ENCODE assay signal across 10 mouse cellular contexts in genomic region chrX:20571024-20571423, GRCm38 (mm10). TPM values are rescaled to one million over a fixed set of nuclear protein-coding genes. Genes with fewer than 3 reads are reported as not detected.
DNase-seq lines count a peak whose midpoint lies in the region; ATAC-seq and TF ChIP-seq lines count a peak whose summit lies in the region.
"Had no signal": no experiment of that assay in that cellular context is flagged by ENCODE, and none has a peak within 500 bp of the region (broad histone marks: within the 10 kb centered on the region; RNA-seq: fewer than 3 reads in every experiment).

No protein-coding gene starts in this region.

- no peaks in the 10 kb centered on the region for H3K27me3 ChIP-seq in heart, adult 2 months (ENCODE audit: control insufficient read depth, insufficient read depth, low read length)
- no peaks in the 10 kb centered on the region for H3K27me3 ChIP-seq in limb, embryonic 14.5 days (ENCODE audit: control insufficient read depth, insufficient read depth, low read length)
- no peaks in the 10 kb centered on the region for H3K27me3 ChIP-seq in stomach, postnatal 0 days (ENCODE audit: control insufficient read depth, insufficient read depth, low read length)
- H3K27me3 ChIP-seq in forebrain, embryonic 15.5 days = no peaks in the 10 kb centered on the region
- H3K27me3 ChIP-seq: embryonic facial prominence, embryonic 15.5 days had no signal

- 23% methylated on average over 2 of the region's 2 CpGs for WGBS in heart, adult 2 months
- WGBS in limb, embryonic 14.5 days = 50% methylated on average over 2 of the region's 2 CpGs
- 31% methylated on average over 2 of the region's 2 CpGs for WGBS in stomach, postnatal 0 days
- WGBS in forebrain, embryonic 15.5 days = 37% methylated on average over 2 of the region's 2 CpGs

- TF ChIP-seq POLR2A in heart, adult 2 months (IDR thresholded peaks at IDR 0.05; ENCODE audit: insufficient read depth, low read depth, low read length) = no peak
- TF ChIP-seq POLR2A in limb, embryonic 14.5 days (IDR thresholded peaks at IDR 0.05; ENCODE audit: borderline replicate concordance, extremely low read depth, insufficient read depth, insufficient read length) = no peak

- H3K27ac ChIP-seq in heart, adult 2 months = no peak overlapping the region; the same call in 1 of the 2 replicates
- H3K27ac ChIP-seq in limb, embryonic 14.5 days (replicated peaks; ENCODE audit: low read depth, low read length) = no peak overlapping the region
- H3K27ac ChIP-seq in stomach, postnatal 0 days (replicated peaks) = no peak overlapping the region
- H3K27ac ChIP-seq in forebrain, embryonic 15.5 days (replicated peaks) = no peak overlapping the region
- H3K27ac ChIP-seq: embryonic facial prominence, embryonic 15.5 days had no signal

- H3K9ac ChIP-seq in heart, adult 2 months (ENCODE audit: low read depth, low read length) = no peak overlapping the region
- H3K9ac ChIP-seq in limb, embryonic 14.5 days (ENCODE audit: low read depth, low read length, severe bottlenecking) = no peak overlapping the region
- H3K9ac ChIP-seq in stomach, postnatal 0 days (ENCODE audit: low read length) = no peak overlapping the region
- H3K9ac ChIP-seq in forebrain, embryonic 15.5 days (replicated peaks) = no peak overlapping the region
- H3K9ac ChIP-seq: embryonic facial prominence, embryonic 15.5 days had no signal

- H3K9me3 ChIP-seq in limb, embryonic 14.5 days (ENCODE audit: control insufficient read depth, low read length) = no peaks in the 10 kb centered on the region
- no peaks in the 10 kb centered on the region for H3K9me3 ChIP-seq in stomach, postnatal 0 days (ENCODE audit: control insufficient read depth, low read length)
- no peaks in the 10 kb centered on the region for H3K9me3 ChIP-seq in forebrain, embryonic 15.5 days
- H3K9me3 ChIP-seq: embryonic facial prominence, embryonic 15.5 days; G1E had no signal

- TF ChIP-seq EP300 in heart, adult 2 months (IDR thresholded peaks at IDR 0.05; ENCODE audit: insufficient read depth, low read depth, low read length) = no peak
- no peak for TF ChIP-seq EP300 in stomach, postnatal 0 days (optimal IDR thresholded peaks at IDR 0.05)

- H3K79me2 ChIP-seq in heart, adult 2 months (replicated peaks; ENCODE audit: control insufficient read depth, insufficient read depth, low read length) = no peaks in the 10 kb centered on the region

- H3K4me1 ChIP-seq in heart, adult 2 months (ENCODE audit: control insufficient read depth, insufficient read depth, low read length) = peaks cover 3% of the 10 kb centered on the region; the same call in 1 of the 2 replicates
- H3K4me1 ChIP-seq in limb, embryonic 14.5 days (ENCODE audit: control insufficient read depth, insufficient read depth, low read length) = no peaks in the 10 kb centered on the region
- no peaks in the 10 kb centered on the region for H3K4me1 ChIP-seq in stomach, postnatal 0 days (replicated peaks; ENCODE audit: control insufficient read depth, insufficient read depth)
- no peaks in the 10 kb centered on the region for H3K4me1 ChIP-seq in forebrain, embryonic 15.5 days
- H3K4me1 ChIP-seq: embryonic facial prominence, embryonic 15.5 days had no signal

- peak; percentile 3 for DNase-seq in ovary, postnatal 14 days (ENCODE audit: low spot score)
- no peak for DNase-seq in ovary, postnatal 10 days (ENCODE audit: low spot score)
- DNase-seq in heart, adult 2 months = peak; percentile 21 to 44
- DNase-seq in limb, embryonic 14.5 days (ENCODE audit: low spot score) = peak; percentile 5
- peak; percentile 20 for DNase-seq in stomach, postnatal 0 days (ENCODE audit: low spot score)
- DNase-seq in neural tube, embryonic 10.5 days (ENCODE audit: extremely low spot score, low spot score) = no peak

- H3K4me3 ChIP-seq in heart, adult 2 months = no peak overlapping the region
- H3K4me3 ChIP-seq in limb, embryonic 14.5 days (replicated peaks; ENCODE audit: low read length) = no peak overlapping the region
- no peak overlapping the region for H3K4me3 ChIP-seq in stomach, postnatal 0 days (ENCODE audit: low read depth, low read length)
- no peak overlapping the region for H3K4me3 ChIP-seq in forebrain, embryonic 15.5 days
- H3K4me3 ChIP-seq: embryonic facial prominence, embryonic 15.5 days had no signal

- intact Hi-C loops in heart, adult 2 months (cut with DNase I) = loop anchor here (10.0 kb wide), 1 partner anchor 206 kb away; the partner anchor contains the start of gene Rp2

- ATAC-seq in limb, embryonic 14.5 days (ENCODE audit: low FRiP score, low read depth) = no peak
- peak; percentile 76 for ATAC-seq in stomach, postnatal 0 days (ENCODE audit: low FRiP score, low TSS enrichment)
- no peak for ATAC-seq in cerebellum, adult (ENCODE audit: insufficient number of reproducible peaks, low FRiP score, low TSS enrichment)
- no peak for ATAC-seq in forebrain, embryonic 15.5 days (replicated peaks)

- no peak overlapping the region for H3K4me2 ChIP-seq in limb, embryonic 14.5 days (replicated peaks; ENCODE audit: low read depth, low read length, severe bottlenecking)
- H3K4me2 ChIP-seq in stomach, postnatal 0 days (replicated peaks; ENCODE audit: low read depth) = no peak overlapping the region
- no peak overlapping the region for H3K4me2 ChIP-seq in forebrain, embryonic 15.5 days (replicated peaks)
- H3K4me2 ChIP-seq: embryonic facial prominence, embryonic 15.5 days had no signal

- no peak for TF ChIP-seq CTCF in heart, adult 2 months (IDR thresholded peaks at IDR 0.05)
- TF ChIP-seq CTCF in stomach, postnatal 0 days (IDR thresholded peaks at IDR 0.05; ENCODE audit: low read depth) = no peak

- H3K36me3 ChIP-seq in heart, adult 2 months (ENCODE audit: control insufficient read depth, insufficient read depth, low read length) = peaks cover 2% of the 10 kb centered on the region; the same call in 1 of the 2 replicates
- no peaks in the 10 kb centered on the region for H3K36me3 ChIP-seq in limb, embryonic 14.5 days (ENCODE audit: control insufficient read depth, insufficient read depth, low read length)
- H3K36me3 ChIP-seq in stomach, postnatal 0 days (ENCODE audit: control insufficient read depth, insufficient read depth, low read length) = no peaks in the 10 kb centered on the region
- no peaks in the 10 kb centered on the region for H3K36me3 ChIP-seq in forebrain, embryonic 15.5 days
- H3K36me3 ChIP-seq: embryonic facial prominence, embryonic 15.5 days; G1E had no signal

RNA-seq across cellular contexts. Expression of gene Rgn, which starts 21.4 kb away (rescaled TPM):
- total RNA-seq in heart, adult 2 months (2021) = under 1 TPM; 0.27 to 0.60 TPM
- polyA plus RNA-seq in heart, adult 2 months (2012; rRNA removed) = 0.12 and 0.38 TPM in 2 replicates
- polyA plus RNA-seq in limb, embryonic 14.5 days (2012; rRNA removed) = 0.20 TPM in 1 of 2 replicates, not detected in the other
- polyA plus RNA-seq in limb, embryonic 14.5 days (2014; fragmentation: Nextera tagmentation; extraction: Ambion mirVana) = 0.26 and 0.36 TPM in 2 replicates
- 1.8 and 2.5 TPM in 2 replicates for polyA plus RNA-seq in stomach, postnatal 0 days (2015; fragmentation: Nextera tagmentation; extraction: Ambion mirVana)
- 0.24 and 0.49 TPM in 2 replicates for polyA plus RNA-seq in forebrain, embryonic 15.5 days (2015; fragmentation: Nextera tagmentation; extraction: Ambion mirVana)
- total RNA-seq: G1E had no signal
- polyA plus RNA-seq: G1E had no signal

RNA-seq across cellular contexts. Expression of gene Rbm10, which starts 46.3 kb away (rescaled TPM):
- 10 to 100 TPM; 18.9 to 19.3 TPM for total RNA-seq in heart, adult 2 months (2021)
- polyA plus RNA-seq in heart, adult 2 months (2012; rRNA removed) = 22.3 and 31.5 TPM in 2 replicates
- polyA plus RNA-seq in limb, embryonic 14.5 days (2012; rRNA removed) = 73.6 and 86.5 TPM in 2 replicates
- polyA plus RNA-seq in limb, embryonic 14.5 days (2014; fragmentation: Nextera tagmentation; extraction: Ambion mirVana) = 51.7 and 56.8 TPM in 2 replicates
- 17.5 and 17.9 TPM in 2 replicates for polyA plus RNA-seq in stomach, postnatal 0 days (2015; fragmentation: Nextera tagmentation; extraction: Ambion mirVana)
- 66.9 and 70.1 TPM in 2 replicates for polyA plus RNA-seq in forebrain, embryonic 15.5 days (2015; fragmentation: Nextera tagmentation; extraction: Ambion mirVana)

RNA-seq across cellular contexts. Expression of gene Ndufb11, which starts 46.4 kb away (rescaled TPM):
- total RNA-seq in heart, adult 2 months (2021) = 100 to 1,000 TPM; 627 to 694 TPM
- polyA plus RNA-seq in heart, adult 2 months (2012; rRNA removed) = 486 and 615 TPM in 2 replicates
- 133 and 173 TPM in 2 replicates for polyA plus RNA-seq in limb, embryonic 14.5 days (2012; rRNA removed)
- polyA plus RNA-seq in limb, embryonic 14.5 days (2014; fragmentation: Nextera tagmentation; extraction: Ambion mirVana) = 249 and 262 TPM in 2 replicates
- polyA plus RNA-seq in stomach, postnatal 0 days (2015; fragmentation: Nextera tagmentation; extraction: Ambion mirVana) = 316 and 334 TPM in 2 replicates
- 192 and 199 TPM in 2 replicates for polyA plus RNA-seq in forebrain, embryonic 15.5 days (2015; fragmentation: Nextera tagmentation; extraction: Ambion mirVana)

Comparison
In these comparisons a context has a peak if more than half of its experiments do, and no peak if none do; other contexts are left out.
1. DNase-seq: peak in ovary, postnatal 14 days (single experiment), heart, adult 2 months (2 of 2), limb, embryonic 14.5 days (single experiment) and stomach, postnatal 0 days (single experiment); none in ovary, postnatal 10 days (single experiment) and neural tube, embryonic 10.5 days (single experiment).